Mouse (Mus musculus) lung, postnatal 4 days (tissue): ENCODE measurements around the gene Syna.

ENCODE experiments used
- DNase-seq, 2 experiments: peaks; one replicate each; pipeline ENCODE4 v3.0.0; 2021

Gene Syna

DNA sequence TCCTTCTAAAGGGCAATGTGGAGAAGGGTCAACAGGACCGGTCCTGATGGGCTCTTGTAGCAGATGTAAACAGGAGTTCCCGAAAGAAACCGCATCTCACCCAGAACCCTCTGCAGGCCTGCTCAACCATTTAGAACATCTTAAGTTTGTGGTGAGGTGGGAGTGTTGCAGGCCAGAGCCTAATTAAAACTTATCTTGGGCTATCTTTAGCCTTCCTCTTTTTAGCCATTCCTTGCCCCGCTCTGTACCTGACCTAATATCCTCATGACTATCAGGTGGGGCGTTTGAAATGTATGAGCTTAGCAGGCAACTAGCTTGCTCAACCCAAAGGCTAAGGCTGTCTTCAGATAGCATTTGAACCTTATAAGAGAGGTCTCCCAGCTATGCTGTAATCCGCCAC, 5.7 kb upstream of the Syna start:
- DNase-seq: no peak

DNA sequence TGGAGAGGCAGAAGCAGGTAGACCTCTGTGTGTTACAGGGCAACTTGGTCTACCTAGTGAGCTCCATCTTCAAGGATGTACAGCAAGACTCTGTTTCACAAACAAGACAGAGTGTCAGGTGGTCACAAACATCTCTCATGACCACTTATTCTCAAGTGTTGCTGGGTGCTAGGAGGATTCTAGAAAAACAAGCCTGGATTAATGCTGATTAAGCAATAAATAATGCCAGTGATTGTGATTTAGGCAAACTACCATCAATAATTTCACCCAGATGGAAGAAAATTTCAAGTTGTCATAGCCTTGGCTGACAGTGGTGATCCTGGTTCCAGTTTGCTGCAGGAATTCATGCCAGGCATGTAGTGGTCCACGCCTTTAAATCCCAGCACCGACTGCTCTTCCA, 4.3 kb upstream of the Syna start:
- DNase-seq: no peak

DNA sequence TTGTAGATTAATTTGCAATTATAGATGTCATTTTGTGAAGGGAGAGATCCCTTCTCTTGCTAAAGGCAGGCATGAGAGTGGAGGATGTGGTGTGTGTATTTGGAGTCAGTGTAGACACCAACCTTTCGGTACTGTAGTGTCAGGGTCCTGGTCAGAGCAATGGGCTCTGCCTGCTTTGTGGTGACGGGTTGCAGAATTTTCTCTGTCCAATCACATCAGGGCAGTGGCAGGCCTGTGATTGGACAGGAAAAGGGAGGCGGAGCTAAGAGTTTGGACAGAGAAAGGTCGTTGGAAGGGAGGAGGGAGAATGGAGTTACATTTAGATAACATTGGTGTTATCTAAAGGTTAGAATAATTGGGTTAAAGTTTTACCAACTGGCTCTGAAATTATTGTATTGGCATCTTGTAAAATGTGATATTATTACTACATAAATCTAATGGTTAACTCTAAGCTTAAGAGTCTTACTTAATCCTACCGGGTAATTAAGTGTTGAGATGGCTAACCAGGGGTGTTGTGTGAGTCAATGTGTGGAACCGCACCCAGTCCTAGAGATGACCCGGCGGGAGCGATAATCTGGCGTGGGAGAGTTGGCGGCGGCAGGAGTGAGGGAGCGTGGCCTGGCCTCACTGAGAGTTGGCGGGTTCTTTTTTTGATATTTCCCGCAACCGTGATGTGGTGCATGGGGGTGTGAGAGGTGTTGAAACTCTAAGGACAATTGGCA, 640 bp upstream of the Syna start:
- DNase-seq: no peak

DNA sequence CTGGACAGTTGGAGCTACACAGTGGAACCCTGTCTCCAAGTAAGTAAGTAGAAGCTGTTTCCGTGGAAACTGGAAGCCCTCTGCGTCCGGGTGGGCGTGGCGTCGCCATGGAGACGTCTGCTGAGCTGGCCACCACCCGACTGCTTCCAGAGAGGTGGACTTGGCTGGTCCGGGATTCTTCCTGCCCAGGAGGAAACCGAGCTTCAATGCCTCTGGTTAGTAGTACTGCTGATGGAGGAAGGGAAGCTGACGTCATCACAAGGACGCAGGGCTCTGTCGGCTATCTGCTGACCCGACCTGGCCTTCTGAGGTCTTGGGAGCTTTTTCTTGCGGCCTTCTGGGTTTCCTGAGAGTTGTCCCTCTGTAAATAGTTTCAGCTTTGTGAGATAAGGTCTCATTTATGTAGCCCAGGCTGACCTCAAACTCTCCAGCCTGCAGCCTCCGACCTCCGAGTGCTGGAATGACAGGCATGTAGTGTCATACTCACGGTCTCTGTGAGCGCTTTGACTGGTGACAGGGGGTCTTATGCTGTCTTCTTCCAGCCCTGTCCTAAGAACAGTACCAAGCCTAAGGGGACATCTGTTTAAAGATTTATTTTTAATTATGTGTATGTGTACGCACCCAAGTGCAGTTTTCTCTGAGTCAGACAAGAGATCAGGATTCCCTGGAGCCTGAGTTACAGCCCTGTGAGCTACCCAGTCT, 4.4 kb downstream of the Syna start:
- peak; percentile 81 to 89 for DNase-seq

DNA sequence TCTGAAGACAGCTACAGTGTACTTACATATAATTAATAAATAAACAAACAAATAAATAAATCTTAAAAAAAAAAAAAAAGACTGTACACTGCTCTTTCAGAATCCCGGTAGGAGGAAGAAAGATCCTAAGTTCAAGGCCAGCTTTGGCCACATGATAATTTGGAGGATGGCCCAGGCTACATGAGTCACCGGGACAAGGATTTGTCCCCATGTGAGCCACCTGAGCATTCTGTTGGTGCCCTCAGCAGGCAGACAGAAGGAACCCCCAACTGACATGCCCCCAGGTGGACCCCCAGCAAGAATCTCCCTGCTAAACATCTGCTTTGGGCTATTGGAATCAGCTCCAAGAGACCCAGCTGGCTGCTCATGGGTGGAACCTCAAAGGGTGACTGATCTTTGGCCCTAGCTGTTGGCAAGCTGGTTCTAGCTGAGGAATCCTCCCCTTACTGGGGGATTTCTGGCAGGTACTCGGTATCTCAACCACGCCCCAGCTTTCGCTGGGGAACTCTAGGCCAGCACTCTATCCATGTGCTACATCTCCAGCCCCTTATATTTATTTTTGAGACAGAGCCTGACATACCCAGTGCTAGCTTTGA, 5.9 kb downstream of the Syna start:
- DNase-seq: no peak

DNA sequence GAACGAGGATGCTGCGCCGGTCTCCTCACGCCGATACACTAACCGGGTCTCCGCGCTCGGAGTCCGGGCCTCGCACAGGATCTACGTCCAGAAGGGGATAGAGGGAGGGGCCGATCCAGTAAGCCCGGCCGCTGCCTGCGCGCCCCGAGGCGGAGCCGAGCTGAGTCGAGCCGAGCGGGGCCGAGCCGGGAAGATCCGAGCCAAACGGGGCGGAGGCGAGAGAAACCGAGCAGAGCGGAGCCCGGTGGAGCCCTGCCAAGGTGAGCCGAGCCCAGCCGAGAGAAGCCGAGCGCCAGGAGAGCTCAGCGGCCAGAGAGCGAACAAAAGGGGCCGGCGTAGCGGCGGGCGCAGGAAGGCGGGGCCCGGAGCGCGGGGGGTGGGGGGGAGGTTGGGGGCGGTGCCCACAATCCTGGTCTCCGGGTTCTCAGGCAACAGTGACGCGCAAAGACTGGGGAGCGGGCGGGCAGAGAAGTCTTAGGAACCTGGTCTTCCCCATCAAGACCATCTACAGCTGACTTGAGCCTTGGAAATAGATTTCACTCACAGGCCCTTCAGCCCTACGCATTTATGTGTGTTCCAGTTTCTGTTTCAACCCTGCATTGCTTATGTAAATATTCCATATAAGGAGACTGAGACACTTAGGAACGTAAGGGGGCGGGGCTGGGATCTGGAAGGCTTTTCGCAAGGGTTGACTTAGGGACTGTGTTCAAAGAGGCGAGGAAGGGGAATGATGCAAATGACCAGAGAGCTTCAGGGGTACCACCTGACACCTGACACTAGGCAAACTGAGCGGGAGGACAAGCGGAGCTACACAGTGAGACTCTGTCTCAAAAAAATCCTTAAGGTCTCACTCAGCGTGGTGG, 7.6 kb downstream of the Syna start, which contains the start of gene Clip2:
Gene Clip2, minus strand, starts transcription at position 325 of the 863 bp plus-strand sequence.
- DNase-seq: peak; percentile 99

DNA sequence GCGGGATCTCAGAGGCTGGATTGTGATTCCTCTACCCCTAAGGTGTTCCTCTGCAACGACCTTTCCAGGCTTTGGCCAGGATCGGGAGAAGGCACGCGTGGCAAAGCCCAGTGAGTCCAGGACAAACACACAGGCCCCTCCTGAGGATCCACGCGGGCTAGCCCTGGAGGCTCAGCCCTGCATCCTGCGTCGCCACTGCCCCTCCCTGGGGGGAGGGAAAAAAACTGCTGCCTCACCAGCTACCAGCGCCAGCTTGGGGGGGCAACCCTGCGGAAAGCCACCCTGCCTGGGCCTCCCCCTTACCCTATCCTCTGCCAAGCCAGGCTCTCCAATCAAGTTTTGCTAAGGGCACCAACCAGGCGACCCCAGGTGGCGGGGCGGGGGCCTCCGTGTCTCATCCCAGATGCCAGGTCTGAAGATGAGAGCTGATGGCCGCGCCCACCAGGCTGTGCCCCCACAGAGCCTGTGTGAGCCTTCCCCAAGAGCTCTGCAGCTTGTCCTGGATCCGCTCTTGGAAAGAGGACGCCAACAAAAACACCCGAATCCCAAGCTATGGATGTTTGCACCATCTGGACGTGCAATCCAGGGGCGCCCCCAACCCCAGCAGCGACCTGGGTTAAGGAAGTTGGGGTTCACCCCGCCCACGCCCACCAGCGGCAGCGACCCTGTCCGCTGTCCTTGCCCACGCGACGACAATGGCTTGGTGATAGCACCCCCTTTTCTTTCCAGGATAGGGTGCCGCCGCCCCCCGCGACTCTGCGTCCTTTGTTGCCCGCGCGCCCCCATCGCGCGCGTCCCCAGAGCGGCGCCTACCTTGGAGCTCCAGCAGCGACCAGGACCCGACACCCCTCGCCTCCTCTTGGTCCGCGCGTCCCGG, 8.5 kb downstream of the Syna start:
- peak; percentile 60 to 70 for DNase-seq

DNA sequence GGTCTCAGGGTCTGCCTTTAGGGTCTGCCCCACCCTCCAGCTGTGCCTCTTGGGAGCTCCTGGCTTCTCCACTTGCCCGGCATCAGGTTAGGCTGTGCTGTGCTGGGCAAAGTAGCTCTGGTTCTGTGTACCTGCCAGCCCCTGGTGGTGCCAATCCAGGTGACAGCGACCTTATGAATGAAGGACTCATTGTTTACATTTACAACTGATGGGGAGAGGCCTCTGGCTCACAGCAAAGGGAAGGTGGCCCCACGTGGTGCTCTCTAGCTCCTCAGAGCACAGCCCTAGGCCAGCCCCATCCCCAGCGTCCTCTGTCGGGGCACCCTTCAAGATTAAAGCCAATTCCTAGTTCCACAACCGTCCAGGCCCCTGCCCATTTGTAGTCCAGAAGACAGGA, 9.1 kb downstream of the Syna start:
- peak in 1 of 2 experiments; percentile 33 for DNase-seq

DNA sequence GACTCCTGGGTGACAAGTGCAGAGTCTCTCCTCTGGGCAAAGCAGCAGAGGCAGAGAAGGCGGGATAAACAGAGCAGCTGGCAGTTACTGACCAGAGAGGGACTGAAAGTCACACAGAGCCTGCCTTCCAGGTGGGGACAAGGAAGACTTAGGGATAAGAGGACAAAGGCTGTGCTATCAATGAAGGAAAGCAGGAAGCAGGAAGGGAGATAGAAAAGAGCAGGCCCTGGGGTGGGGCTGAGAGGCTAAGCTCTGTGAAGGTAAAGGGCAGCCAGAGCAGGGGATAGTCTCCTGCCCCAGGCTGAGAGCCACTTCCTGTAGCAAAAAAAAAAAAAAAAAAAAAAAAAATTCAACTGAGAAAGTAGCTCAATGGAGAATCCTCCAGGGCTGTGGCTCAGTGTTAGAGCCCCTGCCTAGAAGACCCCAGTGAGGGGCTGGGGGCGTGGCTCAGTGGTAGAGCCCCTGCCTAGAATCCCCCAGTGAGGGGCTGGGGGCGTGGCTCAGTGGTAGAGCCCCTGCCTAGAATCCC, 10.3 kb downstream of the Syna start:
- DNase-seq: no peak

DNA sequence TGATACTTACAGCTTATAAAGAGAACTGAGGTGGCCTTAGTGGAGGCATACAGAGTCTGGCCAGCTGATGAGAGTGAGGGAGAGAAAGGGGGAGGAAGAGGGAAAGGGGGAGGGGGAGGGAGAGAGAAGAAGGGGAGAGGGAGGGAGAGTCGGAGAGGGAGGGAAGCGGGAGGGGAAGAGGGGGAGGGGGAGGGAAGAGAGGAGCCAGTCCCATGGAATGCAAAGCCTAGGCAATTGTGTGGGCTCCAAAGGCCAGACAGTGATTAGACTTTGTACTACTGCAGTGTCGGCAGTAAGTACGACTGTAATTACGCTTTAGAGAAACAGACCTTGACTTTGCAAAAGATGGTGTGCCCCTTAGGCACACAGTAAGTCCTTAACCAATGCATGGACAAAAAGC, 11.7 kb downstream of the Syna start:
- no peak for DNase-seq

DNA sequence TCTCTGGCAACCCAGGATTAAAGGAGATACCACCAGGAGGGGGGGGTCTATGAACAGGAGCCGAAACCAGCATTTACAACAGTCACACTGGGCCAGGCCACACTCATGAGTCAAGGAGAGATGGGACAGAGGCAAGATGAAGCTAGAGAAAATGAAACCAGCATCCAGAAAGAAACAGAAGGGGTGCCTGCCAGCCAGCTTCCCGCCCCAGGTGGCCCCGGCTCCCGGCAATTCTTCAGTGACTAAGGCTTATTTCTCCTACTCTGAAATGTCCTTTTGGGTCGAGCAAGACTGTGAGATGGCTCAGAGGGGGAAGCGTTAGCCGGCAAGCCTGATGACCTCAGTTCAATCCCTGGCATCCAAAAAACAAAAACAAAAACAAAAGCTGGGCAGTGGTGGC, 13.2 kb downstream of the Syna start:
- DNase-seq: no peak

DNA sequence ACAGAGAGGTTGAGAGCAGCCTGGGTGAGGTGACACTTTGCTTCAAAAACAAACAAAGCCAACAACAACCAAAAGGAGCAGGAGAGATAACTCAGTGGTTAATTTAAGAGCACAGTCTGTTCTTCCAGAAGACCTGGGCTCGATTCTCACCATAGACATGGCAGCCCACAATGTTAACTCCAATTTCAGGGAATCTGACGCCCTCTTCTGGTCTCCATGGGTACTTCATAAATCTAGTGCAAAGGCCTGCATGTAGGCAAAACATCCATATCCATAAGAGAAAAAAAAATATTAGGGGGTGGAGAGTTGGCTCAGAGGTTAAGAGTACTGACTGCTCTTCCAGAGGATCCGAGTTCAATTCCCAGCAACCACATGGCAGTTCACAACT, 14.7 kb downstream of the Syna start:
- DNase-seq: no peak

DNA sequence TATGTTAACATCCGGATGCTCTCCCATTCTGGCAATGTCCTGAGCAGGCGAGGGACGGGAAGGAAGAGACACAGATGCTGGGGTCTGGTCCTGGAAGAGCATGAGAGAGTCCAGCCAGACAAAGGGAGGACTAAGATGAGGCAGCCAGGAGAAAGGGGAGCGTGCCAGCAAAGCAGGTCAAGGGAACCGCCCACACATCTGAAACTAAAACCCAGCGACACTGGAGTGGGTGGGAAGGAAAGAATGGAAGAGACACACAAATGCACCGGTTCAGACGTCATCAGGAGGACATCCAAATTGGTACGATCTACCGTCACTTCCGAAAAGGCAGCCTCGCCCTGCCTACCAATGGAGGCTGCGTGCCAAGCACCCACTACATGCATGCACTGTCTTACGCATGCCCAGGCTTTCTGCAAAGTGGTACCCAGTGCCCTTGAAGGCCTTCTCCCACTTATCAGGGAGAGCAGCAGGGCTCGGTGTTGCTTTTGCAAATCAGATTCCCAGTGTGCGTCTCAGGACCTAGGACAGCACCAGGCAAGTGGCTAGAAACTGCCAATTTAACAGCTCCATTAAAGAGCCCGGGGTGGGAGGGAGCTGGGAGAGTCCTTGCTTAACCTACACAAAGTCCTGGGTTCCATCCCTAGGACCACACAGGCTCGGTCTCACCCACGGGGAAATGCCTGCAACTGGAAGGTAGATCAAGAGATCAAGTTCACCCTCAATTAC, 15.3 kb downstream of the Syna start:
- peak; percentile 39 to 49 for DNase-seq

DNA sequence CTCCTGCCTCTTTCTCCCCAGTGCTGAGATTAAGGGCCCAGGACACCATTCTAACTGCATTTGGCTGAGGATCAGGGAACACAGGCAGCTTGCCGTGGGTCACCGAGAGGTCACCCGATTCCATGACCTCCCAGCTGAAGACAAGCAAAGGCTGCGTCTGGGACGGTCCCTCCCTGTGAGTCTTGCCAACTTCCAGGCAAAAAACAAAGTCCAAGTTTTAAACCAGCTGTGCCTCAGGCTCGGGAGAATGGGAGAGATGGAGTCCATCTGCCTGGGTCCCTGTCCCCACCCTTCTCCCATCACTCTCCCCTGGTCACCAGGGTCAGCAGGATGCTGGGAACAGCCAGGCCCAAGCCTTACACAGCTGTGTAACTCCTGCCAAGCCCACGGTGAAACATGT, 18.3 kb downstream of the Syna start:
- peak; percentile 79 to 94 for DNase-seq

DNA sequence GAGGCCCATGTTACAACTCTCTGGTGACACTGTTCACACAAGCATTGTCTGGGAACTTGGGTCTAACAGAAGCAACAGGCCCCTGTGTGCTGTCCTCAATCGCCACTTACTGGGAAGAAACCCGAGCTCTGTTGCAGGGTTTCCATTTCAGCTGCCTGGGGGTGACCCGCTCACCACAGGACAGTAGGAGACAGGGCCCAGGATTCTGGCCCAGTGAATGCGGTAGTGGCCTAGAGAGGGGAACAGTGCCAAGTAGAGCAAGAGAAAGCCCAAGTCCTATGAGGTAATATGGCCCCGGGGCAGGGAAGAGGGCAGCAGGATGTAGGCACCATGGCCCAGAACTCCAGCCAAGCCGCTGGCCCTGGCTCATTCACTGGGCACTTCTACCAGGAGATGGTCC, 19.1 kb downstream of the Syna start:
- peak; percentile 33 to 72 for DNase-seq

DNA sequence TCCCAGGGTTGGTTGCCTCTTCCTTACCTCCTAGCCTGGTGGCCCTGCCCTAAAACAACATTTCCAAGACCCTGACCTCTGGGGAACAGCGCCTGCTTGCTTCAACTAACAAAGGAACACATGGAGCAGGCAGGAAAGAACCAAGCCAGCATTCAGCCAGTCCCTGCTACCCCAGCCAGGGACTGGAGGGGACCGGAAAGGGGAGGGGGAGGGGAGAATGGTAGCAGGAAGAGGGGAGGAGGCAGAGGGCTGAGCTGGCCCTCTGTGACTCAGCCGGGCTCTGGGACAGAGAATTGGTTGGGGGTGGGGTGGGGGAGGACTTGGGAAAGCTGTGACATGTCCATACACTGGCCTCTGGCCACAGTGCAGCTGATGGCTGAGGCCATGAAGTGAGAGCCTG, 20.1 kb downstream of the Syna start:
- DNase-seq: peak; percentile 84 to 91

DNA sequence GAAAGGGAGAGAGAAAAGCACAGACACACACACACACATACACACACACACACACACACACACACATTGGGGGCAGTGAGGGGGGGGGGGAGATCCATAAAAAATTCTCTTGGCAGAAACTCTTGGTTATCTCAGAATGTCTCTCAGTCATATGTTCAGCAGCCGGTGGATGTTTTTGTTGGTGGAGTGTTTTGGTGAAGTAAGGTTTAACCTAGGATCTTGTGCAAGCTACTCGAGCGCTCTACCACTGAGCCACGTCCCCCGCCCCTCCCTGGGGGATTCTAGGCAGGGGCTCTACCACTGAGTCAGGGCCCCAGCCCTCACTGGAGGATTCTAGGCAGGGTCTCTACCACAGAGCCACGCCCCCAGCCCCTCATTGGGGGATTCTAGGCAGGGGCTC, 23.9 kb downstream of the Syna start:
- DNase-seq: no peak

DNA sequence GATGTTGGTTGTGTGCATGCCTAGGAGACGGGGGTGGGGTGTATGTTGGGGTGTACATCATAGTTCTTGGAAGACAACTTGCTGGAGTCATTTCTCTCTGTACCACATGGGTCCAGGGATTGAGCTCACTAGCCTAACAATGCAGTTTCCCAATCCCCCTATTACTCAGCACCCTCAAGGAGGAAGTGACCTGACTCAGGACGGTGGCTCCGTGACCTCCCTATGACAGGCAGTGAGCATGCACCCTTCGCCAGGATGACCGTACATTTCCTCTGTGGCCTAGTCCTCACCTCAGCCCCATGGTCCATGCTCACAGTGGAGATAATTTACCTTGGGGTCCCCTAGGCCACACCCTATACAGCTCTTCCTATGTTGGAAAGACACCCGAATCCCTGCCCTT, 27.6 kb downstream of the Syna start:
- DNase-seq: peak in 1 of 2 experiments; percentile 38

DNA sequence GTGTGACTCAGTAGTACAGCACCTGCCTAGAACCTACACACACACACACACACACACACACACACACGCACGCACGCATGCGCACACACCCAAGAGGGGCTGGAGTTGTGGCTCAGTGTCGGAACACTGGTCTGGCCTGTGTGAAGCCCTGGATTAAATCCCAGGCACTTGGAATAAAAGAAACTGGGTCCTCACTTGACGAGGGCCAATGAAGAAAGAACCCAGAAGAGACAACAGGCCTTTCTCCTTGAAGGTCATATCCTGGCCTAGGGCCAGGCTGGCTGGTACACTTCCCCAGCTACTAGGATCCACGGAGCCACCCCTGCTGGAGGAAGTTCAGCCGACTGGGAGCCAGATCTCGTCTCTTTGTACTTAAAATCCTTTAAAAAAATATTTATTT, 28.4 kb downstream of the Syna start:
- peak; percentile 32 to 47 for DNase-seq

DNA sequence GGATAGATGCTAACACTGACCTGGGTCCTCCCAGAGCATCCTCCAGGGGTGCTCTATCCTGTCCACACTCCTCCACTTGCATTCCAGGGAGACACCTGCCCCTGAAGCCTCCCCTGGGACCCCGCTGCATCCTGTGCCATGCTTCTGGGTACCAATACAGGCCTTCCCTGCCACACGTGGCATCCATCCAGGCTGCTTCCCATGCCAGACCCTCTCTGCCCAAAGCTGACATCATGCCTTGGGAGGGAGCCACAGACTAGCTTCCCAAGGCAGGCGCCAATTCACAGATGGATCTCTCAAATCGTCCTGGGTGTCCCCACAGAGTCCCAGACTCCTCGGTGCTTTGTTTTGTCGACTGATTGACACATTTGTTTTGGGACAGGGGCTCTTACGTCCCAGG, 29.1 kb downstream of the Syna start:
- peak; percentile 69 to 74 for DNase-seq

DNA sequence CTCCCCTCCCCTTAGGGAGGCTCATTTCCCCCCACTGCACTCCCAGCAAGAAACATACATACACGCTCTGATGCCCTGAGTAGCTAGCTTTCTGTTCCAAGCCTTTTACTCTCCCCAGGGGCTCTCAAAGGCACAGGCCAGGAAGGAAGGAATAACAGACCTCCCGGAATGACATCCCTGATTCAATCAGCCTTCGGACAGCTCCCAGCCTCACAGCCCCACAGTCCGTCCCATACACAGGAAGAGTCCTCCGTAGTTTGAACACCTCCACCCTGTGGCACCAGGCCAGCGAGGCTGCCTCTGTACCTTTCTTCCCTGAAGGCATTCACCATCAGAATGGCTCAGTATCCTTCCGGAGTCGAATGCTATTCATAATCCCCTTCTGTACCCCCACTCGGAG, 31.5 kb downstream of the Syna start:
- DNase-seq: no peak
